Mouse (Mus musculus) frontal cortex, postnatal 25 days (tissue): Measurements from ENCODE around the gene Tnfrsf4.

ENCODE experiments used
- DNase-seq, 2 experiments: peaks; one replicate each; pipeline ENCODE4 v3.0.0; 2022; ENCODE audit warnings: low spot score in 2 of 2

The Tnfrsf4 gene

DNA sequence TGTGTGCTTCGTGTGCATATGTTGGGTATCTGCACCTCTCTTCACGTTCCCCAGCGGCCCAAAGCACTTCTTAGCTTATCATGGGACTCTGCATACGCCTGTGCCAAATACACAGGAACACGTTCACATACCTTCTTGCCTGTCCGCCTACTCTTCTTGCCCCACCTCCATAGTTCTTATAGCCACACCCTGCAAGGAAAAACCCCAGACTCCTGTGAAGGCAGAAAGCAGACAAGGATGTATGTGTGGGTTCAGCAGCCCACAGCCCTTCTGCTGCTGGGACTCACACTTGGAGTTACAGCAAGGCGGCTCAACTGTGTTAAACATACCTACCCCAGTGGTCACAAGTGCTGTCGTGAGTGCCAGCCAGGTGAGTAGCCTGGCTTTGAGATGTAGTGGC, at the start of gene Tnfrsf4:
Tnfrsf4 (plus strand) TSS at position 207 of the 400 bp plus-strand sequence.
- DNase-seq = no peak

DNA sequence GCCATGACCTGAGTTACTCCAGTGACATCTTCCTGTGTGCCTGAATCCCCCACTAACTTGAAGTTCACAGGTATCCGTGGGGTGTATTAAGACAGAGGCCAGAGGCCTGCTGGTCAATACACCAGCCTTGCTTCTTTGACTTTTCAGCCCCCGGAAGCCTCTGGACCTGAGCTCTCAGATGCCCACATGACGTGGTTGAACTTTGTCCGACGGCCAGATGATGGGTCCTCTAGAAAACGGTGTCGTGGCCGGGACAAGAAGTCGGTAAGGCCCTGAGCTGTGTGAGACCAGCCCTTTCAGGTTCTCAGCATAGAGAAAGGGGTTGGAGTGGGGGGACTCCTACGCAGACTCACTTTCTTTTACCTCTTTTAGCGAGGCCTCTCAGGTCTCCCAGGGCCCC, 49.2 kb upstream of the Tnfrsf4 start:
- no peak for DNase-seq

DNA sequence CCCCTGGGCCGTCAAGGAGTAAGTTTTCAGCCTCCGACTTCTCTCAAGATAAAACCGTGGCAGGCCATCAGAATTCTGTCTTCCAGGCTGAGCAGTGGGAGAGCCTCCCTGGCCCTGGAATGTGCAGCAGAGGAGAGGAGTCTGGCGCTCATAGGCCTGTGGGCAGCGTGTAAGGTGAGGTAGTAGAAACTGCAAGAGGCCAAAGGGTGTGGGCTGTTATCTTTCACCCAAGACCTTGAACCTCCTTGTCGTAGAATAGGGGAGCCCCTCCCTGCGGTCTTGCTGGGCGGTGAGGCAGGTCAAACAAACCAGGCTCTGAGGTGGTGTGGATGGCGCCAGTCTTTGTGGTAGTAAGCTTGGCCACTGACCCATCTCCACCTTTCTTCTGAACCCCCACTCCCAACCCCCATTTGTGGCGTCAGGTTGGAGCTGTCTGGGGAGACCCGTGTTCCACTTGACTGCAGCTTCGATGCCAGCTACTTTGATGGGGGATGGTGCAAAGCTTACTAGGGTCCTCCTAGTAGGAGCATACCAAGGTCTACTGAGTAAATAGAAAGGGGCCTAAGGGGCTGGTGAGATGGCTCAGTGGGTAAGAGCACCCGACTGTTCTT, 44.5 kb upstream of the Tnfrsf4 start:
- DNase-seq = no peak

DNA sequence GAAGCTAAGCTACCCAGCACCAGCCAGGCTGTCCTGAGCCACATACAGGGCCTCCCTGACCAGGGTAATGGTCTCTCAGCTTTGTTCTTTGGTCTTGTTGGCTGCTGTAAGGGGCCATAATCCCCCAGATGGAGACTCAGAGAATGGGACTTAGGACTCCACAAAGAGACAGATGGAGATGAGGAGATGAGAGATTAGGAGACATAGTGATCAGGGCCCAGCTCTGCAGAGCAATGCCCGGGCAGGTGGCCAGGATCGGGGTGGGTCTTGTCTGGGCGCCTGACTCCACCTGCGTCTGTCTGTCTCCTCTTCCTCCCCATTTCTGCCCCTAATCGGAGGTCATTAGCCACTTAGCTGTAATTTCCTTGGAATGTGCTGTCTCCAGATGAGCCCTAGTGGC, 43.4 kb upstream of the Tnfrsf4 start:
- no peak for DNase-seq

DNA sequence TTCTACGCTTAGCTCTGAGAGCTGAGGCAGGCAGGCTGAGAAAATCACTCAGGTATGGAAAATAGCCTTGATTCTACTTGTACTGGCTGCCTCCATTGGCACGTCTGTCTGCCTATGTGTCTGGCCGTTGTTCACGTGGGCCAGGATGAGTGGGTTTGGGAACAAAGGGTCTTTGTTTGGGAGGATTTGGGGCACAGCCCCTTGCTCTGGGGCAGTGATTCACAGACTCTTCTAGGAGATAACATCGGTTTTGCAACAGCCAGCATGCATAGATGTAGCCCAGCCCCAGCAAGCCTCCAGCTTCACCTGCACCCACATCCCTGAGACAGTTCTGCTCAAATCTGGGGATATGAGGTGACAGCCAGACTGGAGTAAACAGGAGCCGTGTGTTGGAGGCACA, 41.0 kb upstream of the Tnfrsf4 start:
- no peak for DNase-seq

DNA sequence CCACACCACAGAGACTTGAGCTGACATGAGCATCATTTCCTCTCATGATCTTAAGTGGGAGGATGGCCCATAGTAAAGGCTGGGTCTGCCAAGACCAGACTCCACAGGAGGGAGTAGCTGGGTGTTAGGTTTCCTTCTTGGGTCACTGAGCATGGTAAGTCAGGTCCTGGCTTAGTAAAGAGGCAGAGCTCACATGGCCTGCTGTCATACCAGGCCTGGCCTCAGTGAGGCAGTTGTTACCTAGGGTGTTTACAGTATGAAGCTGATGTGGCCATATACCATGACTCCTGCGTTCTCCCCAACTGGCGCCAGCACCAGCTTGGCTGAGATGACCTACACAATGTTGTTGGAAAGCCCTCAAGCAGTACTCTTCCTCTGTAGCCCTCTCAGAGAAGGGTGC, 40.4 kb upstream of the Tnfrsf4 start:
- no peak for DNase-seq

DNA sequence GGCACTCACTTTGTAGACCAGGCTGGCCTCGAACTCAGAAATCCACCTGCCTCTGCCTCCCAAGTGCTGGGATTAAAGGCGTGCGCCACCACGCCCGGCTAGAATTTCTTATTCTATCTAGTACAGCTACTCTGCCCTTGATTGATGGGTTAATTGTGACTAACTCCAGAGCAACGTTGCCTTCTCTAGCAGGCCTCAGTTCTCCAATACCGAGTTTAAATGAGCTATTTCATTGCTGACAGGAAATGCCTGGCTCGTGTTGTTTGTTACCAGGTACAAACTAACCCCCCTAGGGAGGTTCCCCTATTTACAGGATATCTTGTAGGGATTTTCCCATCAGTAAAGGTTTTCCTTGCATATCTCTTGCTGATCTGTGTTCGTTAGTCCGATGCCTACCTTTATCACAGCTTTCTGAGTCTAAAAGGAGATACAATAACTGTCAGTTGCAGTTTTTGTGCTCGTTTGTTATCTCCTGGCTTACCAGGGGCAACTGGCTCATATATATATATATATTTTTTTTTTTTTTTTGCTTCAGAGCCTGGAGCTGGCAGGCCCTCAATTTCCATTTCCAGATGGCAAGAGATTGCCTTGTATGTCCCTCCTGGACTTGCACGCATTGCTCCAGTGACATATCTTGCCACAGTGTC, 32.1 kb upstream of the Tnfrsf4 start:
- DNase-seq = no peak

DNA sequence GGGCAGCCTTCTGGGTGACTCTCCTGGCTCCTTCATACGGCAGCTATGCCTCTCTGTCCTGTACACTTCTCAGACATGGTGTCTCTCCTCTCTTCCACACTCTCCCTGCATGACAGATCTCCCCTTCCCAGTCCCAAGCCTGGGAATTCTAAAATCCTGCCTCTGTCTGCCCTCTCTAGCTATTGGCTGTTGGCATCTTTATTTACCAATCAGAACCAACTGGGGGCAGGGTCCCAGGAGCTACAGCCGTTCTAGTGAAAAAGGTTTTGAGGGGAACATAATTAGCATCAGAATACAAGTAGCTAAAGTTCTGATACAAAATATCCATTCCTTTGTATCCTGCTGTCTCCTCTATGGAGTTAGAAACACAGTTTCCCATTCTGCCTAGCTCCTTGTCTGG, 29.9 kb upstream of the Tnfrsf4 start:
- no peak for DNase-seq

DNA sequence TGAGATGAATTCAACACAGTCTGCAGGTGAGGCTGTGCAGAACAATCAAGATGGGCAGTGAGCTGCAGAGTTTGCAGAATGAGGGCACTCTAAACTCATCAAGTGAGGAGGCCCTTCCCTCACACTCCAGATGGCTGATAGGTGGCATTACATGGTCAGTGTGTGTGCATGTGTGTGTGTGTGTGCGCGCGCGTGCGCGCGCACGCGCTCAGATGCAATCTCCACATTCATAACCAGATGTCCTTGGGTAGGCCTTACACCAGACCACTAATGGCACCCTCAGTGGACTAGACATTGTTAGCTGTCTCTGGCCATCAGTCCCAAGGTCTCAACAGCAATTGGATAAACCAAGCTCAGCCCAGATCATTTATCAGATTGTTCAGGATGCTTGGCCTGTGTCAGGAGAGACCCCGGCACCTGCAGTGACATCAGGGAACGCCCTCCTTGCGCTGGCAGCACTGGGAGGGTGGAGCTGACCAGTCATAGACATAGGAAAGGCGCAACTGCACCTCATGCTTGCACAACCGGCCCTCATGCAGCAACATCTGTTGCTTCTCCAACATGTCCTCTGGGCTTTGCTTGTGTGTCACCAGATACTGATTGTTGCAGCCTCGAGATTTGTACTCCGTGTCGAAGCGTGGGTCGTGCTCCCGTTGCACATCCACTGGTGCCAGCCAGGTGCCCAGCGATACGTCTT, 22.3 kb upstream of the Tnfrsf4 start:
- no peak for DNase-seq

DNA sequence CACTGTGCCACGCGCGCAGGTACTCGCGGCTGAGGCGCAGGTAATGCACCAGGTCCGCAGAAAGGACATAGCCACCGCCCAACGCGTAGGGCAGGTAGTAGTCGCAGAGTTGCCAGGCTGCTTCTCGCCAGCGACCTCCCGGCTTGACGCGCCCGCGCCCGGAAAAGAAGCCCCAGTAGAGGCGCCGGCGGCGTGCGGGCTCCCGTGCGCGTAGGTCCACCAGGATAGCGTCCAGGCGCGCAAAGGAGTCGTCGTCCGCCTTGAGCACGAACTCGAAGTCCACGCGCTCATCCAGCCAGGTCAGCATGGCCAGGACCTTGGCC, 21.8 kb upstream of the Tnfrsf4 start:
- DNase-seq = no peak

DNA sequence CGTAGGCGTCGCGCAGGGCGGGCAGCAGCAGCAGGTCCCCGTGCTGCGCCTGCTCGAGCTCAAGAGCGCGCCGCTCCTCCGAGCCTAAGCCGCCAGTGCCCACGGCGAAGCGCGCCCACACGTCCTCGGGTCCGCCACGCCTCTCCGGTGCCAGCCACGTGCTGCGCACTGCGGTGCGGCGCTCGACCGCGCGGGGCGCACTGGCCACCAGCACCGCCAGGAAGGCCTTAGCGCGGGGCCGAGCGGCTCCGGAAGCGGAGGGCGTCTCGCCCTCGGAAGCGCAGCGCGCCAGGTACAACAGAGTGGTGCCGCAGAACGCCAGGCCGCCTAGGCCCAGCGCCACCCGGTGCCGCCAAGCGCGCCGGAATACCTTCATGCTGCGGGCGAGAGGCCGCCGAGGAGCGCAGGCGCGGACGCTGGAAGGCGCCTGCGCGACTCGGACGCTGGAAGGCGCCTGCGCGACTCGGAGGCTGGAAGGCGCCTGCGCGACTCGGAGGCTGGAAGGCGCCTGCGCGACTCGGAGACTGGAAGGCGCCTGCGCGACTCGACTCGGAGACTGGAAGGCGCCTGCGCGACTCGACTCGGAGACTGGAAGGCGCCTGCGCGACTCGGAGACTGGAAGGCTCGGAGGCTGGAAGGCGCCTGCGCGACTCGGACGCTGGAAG, 21.3 kb upstream of the Tnfrsf4 start, which contains the start of the genes B3galt6 and Sdf4:
B3galt6 (minus strand) TSS at position 409 of the 665 bp plus-strand sequence.
Sdf4 (plus strand) TSS at position 632 of the 665 bp plus-strand sequence.
- DNase-seq = peak; percentile 83 to 84

DNA sequence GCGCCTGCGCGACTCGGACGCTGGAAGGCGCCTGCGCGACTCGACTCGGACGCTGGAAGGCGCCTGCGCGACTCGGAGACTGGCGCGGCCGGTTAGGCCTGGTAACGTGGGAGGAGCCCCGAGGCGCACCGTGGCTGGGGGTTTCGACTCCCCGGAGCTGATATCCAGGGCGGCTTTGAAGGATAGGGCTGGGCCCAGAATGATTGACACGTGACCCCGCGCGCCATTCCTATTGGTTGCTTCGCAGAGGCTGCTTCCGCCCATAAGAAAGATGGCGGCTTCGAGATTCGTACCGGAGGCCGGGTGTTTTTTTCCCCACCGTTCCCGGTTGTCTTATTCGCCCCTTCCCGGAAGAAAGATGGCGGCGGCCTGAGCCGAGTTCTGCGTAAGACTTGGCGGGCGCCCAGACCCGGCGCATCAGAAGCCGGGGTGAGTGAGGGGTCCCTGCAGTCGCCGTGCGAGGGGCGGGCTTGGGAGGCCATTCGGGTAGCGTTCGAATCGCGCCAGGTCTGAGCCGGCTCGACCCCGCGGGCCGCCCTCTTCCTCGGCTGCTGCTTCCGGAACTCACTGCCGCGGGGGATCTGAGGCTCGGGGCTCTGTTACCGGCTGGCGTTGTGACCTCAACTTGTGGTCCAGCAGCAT, 20.6 kb upstream of the Tnfrsf4 start:
- DNase-seq = peak; percentile 94 to 97

DNA sequence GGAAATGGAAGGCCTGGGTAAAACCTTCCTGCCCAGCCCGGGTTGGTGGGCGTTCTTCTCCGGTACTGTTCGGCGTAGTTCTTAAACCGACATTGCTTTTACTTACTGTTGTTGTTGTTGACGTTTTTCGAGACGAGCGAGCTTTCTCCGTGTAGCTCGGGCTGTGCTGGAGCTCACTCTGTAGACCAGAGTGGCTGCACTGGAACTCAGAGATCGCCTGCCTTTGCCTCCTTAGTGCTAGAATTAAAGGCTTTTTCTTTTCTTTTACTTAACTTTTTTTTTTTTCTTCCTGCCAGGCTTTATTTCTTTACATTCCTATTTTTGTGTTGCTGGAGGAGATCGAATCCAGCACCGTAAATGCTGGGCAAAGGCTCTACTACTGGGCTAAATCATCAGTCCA, 20.0 kb upstream of the Tnfrsf4 start:
- DNase-seq = no peak

DNA sequence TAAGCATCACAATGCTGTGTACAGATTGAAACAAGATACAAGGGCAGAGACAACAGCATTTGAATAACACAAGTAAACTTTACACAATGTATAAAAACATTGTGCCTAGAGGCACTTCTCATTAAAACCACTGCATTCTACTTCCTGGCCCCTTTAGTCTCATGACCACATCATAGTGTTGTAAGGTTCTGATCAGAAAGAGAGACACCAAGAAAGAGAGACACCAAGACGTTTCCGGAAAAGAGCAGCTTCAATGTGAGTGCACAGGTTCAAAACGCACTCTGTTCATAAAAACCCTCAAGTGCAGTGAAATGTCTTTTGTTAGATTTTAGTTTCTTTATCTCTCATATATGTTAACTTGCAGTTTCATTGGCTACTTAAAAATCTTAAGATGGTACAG, 9.5 kb upstream of the Tnfrsf4 start:
- no peak for DNase-seq

DNA sequence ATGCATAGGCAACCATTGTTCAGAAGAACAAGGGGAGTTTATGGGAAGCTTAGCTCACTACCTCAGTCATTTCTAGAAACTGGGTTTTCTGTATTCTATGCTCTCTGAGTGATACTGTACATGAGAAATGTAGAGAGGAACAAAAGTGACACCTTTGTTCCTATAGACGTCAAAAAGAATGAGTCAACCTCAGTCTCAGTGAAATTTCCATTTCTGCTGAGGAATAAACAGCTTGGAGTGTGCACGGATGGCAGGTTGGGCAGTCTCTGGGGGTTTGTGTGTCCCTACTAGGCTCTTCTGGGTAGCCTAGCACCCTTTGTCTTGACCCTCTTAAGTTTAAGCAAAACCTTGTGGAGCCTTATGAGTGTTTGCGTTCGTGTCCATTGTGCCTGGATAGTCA, 5.3 kb upstream of the Tnfrsf4 start:
- DNase-seq = no peak

DNA sequence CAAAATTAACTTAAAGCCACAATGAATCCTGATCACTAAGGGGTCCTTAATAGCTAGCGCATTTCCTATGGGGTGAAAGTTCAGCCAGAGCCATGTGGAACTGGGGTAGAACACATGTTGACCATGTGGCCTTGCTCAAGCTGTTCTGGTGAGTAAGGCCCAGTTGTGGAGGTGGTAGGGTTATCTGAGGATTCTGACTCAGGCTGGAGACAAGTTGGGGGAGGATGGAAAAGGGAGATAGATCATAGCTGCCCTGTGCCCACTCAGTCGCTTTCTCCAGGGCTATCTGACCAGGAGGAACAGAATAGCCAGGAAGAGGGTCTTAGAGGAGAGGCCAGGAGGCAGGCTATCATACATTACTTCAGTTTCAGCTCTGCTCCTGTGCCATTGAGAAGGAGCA, 793 bp downstream of the Tnfrsf4 start:
- no peak for DNase-seq

DNA sequence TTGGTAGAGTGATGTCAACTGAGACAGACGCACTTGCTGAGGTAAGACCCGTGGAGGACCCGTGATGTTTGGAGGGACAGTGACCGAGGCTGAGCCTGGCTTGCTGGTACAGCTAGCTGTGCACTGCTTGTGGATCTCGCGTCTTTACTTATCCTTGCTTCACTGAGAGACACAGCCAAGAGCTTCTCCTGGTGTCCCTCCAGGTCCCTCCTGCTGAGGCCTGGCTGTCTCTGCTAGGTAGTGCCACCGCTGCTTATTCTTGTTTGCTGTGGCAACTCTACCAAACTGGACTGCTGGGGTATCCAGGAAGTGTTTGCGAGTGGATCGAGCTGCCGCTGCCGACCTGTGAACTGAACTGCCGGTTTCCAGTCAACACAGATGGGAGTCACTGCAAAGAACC, 6.1 kb downstream of the Tnfrsf4 start:
- no peak for DNase-seq

DNA sequence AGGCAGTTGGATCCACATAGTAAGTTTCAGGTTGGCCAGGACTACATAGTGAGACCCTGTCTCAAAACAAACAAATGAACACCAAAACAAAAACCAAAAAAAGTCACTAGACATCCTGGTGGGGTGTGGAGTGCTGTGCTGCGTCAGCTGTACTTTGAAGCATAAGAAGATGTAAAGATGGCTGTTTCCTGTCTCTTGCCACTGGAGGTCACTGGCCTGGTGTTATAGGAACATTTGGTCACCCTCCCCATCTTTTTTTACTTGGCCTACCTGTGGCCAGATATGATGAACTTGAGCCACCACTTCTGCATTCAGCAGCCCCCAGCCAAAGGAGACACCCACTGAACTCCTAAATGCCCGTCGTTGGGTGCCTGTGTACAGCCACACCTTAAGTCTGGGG, 7.7 kb downstream of the Tnfrsf4 start:
- DNase-seq = no peak

DNA sequence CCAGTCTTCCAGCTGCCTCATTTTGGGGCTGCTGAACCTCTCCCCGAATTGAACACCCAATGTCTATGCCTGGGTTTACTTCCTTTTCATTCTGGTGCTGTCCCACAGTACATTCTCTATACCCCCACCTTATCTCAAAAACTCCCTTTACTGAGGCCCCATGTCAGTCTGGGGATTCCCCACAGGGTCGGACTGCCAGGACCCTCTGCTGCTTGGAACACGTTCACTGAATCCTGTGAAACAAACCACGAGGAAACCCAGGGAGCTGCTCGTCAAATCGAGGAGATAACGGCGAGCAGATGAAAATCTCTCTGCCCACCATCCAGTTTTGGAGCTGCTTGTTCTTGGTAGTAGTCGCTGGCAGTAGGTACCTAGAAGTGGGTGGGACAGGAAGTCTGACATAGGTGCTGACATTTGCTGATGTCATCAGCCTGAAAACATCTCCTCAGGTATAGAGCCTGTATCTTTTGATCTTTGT, 8.3 kb downstream of the Tnfrsf4 start:
- no peak for DNase-seq

DNA sequence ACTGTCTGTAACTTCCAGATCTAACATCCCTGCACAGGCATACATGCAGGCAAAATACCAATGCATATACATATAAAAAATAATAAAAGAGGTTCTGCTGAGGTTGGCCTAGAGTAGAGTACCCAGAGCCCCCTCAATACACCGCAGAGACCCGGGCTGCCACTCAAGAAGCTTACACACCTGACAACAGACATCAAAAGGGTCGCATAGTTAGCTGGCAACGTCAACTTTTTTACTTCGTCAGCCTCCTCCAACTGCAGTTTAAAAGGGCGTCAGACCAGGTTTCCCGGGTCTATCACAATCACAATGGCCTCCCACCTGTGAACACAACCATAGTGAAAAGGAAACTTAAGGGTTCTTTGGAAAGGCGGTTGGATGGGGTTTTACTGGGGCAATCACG, 9.9 kb downstream of the Tnfrsf4 start:
- DNase-seq = no peak

DNA sequence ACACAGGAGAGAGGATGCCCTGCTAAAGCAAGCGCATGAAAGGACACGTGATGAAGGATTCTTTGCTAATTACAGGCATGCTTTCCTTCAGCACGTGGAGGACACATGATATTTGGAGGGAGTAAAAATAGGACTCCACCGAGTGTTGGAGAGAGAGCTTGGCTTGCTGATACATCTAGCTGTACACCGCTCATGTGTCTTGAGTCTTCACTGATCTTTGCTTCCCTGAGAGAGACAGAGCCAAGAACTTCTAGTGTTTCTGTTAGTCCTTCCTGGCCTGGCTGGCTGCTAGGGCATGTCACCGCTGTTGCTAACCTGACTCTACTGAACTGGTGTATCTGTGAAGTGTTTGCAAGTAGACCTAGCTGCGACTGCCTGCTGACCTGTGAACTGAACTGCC, 10.5 kb downstream of the Tnfrsf4 start:
- DNase-seq = no peak

DNA sequence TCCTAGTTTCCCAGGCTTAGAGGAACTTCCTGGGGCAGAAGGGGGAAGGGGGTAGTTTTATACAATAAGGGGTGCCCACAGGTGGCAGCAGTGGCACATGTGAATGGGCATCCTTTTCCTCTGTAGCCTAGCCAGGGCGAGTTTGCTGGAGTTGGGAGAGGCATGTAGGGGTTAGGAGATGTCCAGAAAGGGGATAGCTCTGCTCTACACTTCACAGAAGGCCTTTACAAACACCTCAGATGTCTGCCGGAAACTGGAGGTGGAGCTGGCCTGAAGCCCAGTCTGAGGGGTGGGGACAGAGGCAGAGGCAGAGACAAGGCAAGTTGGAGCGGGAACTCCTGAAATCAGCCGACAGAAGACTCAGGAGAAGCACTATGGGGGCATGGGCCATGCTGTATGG, 12.4 kb downstream of the Tnfrsf4 start, which contains the start of gene Tnfrsf18:
Tnfrsf18 (plus strand) TSS at position 152 of the 400 bp plus-strand sequence.
- peak in 1 of 2 experiments; percentile 22 for DNase-seq
